Mouse (Mus musculus): ENCODE results near the gene Sh3bgr.

Gene Sh3bgr

DNA sequence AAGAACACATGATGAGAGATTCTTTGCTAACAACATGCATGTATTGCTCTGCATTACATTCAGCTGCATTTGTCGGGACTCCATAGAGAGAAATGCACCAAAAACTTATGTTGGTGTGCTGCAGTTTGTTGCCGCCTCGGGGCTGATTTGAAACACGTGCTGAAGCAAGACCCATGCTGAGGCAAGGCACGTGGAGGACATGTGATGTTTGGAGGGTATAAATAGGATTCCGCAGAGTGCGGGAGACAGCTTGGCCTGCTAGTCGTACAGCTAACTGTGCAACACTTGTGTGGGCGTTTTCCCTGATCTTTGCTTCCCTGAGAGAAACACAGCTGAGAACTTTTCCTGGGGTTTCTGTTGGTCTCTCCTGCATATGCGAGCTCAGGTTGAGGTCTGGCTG is 9.5 kb downstream of the Sh3bgr start:
- DNase-seq (ENCODE audit: inconsistent ontology term): no peak

DNA sequence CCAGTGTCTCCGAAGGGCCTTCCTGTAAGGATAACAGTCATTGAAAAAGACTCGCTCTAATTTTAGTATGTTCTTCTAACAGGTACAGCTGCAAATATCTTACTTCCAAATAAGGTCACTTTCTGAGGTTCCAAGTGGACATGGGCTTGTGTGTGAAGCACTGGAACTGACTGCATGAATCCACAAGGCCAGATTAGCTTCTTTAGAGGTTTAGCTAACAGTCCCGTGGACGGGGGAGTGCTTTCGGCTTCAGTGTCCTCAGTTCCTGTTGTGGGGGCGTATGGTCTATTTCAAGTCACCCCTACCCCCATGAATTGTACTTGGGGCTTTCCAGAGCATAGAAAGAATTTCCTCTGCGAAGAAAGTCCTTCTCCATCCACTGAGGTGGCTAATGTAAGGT is 10.6 kb downstream of the Sh3bgr start:
- DNase-seq (ENCODE audit: inconsistent ontology term): no peak

DNA sequence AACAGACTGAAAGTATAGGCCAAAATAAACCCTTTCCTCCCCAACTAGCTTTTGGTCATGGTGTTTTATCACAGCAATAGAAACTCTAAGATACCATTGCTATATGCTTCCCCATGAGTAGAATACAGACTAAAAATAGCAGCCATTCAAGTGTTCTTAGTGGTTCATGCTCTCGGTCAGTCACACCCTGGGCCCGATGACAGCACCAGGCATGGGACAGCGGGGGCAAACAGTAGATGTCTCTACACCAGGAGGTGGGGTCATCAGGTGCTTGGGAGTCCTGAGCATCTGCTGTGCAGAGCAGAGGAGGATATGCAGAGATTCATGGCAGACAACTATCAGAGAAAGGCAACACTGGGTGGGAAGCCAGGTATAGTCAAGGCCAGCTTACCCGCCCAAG is 12.8 kb downstream of the Sh3bgr start:
- no peak for DNase-seq (ENCODE audit: inconsistent ontology term)

DNA sequence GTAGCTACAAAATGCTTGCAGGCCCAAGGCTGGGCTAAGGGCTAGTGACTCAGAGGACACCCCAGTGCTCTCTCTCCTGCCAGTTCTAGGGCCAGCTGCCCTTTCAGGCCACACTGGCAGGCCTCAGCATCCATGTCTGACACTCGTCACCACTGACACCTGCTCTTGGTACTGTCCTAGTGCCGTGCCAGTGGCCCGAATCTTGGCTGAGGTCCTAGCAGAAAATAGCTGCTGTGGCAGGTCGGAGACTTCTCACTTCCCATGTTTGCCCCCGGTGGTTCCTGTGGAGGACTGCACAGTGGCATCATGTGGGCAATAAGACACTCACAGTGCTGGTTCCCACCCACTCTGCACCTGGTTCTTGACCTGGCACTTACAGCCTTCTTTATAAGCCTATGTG is 21.2 kb downstream of the Sh3bgr start:
- no peak for DNase-seq (ENCODE audit: inconsistent ontology term)

DNA sequence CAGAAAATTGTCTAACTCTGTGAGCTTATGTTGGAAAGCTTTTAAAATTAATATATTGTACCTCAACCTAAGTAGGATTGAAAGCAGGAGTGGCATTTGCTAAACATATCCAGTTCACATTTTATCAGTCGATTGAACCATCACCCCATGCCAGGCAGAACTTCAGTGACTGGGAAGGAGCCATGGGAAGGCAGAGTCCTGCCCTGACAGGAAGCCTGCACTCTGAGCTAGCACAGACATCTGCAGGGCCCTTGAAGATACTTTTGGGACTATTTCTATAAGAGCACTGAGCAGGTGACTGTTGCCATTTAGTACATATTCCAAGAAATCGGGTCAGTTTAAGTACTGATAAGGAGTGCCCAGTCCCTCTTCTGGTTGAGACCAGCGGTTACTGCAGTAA is 21.7 kb downstream of the Sh3bgr start:
- DNase-seq (ENCODE audit: inconsistent ontology term): no peak

DNA sequence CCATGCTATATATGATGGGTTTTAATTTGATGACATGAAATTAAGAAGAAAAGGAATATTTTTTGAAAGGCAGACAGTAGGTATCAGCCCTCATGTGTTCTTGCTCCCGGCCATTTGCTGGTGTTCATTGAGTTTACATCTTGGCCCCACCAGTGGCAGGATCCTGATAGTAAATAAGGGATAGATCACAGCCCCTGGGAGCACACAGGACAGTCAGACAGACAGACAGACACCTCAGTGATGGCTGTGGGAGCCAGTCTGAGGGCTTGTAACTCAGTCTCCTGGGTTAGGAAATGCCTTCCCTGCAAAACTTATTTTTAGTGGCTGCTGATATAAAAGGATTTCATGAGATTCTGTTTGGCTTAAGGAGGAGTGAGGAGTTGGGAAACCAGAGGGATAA is 22.2 kb downstream of the Sh3bgr start:
- DNase-seq (ENCODE audit: inconsistent ontology term): no peak

DNA sequence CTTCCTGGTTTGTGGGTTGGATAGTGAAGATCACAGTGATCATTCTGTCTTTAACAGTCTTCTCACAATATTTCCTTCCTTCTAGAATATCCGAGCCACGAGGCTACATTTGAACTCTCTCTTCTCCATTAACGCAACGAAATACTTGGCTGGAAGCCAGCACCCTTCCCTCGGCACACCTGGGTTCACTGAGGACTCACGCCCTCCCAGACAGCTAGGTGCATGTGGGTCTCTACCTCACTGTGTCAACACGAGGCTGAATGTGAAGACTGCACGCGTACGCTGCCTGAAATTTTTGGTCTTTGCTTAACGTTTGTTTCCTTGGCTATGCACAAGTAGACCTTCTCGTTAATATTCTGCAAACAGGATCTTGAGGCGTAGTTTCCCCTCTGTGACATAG is 28.2 kb downstream of the Sh3bgr start:
- no peak for DNase-seq (ENCODE audit: inconsistent ontology term)

DNA sequence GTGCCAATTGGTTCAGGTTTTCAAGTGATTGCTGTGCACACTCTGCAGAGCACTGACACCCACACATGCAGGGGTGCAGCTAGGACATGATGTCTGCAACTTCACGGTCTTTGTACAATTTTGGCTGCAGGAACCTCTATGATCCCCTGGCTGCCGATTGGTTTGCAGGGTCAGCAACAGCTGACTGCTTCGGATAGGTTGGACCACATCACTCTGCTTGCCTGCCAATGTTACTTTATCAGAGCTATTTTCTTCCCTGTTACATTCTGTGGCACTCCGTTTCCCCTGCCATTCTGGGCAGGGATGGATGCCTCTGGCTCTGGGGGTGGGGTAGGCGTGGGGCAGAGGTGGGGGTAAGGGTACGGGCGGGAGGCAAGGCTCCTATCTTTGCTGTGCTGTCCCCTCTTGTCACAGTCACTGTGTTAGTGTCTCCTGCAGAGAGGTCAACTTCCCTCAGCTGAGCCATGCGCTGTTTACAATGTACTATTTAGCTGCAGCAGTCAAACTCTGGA is 28.9 kb downstream of the Sh3bgr start:
- no peak for DNase-seq (ENCODE audit: inconsistent ontology term)

DNA sequence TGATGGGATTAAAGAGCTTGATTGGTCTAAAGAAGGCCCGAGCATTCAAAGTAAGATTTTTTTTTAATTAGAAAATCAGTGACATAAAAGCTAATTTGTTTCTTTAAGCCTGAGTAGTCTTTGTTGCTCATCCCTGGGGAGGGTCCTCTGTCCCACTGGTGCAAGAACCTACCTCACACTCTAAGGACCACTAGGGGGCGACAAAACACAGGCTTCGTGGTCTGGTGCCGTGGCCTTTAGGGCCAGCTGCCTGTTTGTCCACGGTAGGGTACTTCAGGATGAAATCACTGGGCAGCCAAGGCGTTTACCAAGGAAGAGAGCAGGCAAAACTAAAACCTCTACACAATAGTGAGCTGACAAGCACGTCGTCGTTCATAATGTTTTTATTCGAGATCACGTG is 30.2 kb downstream of the Sh3bgr start:
- DNase-seq (ENCODE audit: inconsistent ontology term): peak; percentile 55

DNA sequence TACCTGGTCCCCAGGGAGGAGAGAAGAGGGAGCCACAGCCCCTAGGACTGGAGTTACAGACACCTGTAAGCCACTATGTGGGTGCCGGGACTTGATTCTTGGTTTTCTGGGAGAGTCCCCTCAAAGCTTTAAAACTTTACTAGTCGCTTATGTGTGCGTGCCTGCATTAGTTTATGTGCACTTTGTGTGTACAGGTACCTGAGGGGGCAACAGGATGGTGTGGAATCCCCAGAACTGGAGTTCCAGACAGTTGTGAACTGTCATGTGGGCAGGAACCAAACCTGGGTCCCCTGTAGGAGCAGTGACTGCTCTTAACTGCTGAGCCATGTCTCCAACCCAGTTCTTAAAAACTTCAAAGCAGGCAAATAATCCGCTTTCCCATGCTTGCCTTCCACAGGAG is 31.0 kb downstream of the Sh3bgr start:
- DNase-seq (ENCODE audit: inconsistent ontology term): no peak

DNA sequence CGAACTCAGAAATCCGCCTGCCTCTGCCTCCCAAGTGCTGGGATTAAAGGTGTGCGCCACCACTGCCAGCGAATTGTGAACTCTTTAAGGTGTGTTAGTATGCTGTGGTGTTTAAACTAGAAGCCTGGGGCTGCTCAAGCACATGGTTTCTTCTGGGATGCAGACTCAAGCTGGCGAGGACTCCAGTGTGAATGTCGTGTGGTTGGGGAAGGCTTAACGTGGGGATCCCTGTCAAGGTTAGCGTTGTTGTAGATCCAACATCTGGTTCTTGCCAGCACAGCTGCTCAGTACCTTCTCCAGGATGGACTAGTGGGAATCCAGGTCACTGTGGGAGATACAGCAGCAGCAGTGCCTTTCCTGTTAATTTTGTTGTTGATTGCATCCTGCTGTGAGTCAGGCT is 31.7 kb downstream of the Sh3bgr start:
- DNase-seq (ENCODE audit: inconsistent ontology term): no peak

DNA sequence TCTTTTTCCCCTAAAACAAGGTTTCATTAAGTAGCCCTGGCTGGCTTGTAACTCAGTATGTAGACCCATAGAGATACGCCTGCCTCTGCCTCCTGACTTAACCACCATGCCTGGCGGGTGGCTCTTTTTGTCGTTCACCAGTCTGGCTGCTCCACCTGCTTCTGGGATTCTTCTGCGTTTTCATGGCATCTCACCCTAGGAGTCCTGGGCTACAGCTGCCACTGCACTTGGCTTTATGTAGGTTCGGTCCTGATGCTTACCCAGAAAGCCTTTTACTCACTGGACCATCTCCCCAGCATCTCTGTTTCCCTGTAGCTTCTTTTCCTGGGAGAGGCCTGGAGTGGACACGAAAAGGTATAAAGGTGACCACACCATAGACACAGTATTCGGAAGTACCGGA is 33.7 kb downstream of the Sh3bgr start:
- no peak for DNase-seq (ENCODE audit: inconsistent ontology term)

DNA sequence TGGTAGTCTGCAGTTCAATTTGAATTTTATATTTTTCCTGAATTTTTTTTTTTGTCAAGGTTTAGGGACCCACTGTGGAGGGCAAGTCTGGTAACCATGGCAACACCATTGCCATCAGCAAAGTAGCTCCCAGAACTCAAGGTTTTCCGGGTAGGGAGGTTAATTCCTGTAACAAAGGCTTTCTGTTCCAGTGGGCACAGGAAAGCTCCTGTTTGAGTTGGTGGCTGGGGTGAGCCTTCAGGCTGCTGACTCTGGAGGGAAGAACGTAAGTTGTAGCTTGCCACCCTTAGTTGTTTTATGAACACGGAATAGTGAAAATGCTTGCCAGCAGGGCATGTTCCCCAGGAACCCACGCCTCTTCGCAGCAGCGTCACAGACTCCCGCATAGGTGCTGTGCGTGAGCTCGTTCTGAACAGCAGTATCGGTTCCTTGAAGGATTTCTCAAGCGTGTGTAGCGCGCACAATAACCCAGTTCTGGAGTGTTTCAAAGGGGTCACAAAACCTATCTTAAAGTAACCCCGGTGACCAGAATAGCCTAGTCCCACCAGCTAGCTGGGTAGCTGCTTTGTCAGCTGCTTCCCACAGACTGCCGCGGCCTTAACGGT is 35.2 kb downstream of the Sh3bgr start, which contains the start of gene B3galt5:
Gene B3galt5, plus strand, starts transcription at position 436 of the 605 bp plus-strand sequence.
- DNase-seq (ENCODE audit: inconsistent ontology term): no peak

DNA sequence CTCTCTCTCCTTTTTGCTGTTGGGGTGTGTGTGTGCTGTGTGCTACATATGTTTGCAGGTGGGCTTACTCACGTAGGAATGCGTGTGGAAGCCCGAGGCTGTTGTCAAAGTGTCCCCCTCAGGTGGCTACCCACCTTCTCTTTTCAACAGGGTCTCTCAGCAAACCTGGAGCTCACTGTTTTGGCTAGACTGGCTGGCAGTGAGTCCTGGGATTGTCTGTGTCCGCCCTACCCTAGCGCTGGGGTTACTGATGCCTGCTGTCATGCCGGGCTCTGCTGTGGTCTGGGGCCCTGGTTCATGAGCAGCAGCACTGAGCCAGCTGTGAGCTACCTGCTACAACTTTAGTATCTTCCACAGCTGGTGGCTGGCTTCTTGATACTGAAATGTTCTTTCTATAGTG is 44.2 kb downstream of the Sh3bgr start:
- DNase-seq (ENCODE audit: inconsistent ontology term): no peak

DNA sequence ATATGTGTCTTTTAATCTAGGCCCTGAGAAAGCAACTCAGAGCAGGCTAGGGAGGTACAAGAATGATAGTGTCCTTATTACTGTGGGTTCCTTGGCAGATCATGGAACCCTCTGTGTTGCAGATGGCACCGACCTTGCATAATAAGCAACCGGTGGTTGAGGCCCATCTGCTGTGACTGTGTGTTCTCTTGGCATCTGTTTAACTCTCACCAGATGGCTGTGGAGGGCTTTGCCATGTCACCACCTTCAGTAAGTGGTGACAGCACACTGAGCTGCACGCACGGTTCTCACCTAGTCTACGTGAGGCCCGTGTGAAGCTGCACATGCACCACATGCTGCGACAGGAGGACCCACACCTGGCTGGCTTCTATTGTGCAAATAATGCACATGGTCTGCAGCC is 49.4 kb downstream of the Sh3bgr start:
- DNase-seq (ENCODE audit: inconsistent ontology term): no peak

DNA sequence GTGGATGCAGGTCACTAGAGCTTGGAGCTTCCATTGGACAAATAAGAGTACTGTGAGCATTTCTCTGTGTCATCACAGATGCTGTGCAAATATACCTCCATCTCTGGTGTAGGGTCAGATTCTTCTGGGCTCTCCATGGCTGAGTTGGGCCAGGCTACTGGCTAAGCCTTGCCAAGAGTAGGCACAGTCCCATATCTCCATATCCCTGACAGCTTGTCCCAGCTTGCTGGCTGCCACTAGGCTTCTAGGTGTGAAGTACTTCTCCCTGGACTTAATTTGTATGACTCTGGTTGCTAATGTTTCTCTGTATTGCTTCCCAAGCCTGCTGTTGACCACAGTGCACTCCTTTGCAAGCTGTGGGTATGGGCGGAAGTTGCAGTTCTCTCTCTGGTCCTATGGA is 51.9 kb downstream of the Sh3bgr start:
- DNase-seq (ENCODE audit: inconsistent ontology term): no peak

DNA sequence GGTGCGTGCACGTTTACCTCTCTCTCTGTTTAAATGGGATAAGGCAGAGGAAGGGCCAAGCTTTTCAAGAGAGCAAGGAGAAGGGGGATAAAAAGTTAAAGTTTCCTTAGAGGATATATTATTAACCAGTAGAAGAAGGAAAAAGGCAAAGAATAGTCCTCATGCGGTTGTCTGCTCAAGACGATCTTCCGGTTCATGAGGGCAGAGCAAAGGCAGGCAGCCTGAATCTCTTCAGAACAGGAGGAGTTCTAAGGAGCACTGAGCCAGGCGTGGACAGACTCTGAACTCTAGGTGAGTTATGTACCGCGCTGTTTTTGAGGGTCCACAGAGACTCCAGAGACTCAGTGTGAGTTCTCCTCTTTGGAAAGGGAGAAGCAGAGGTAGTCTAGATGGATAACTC is 58.2 kb downstream of the Sh3bgr start:
- DNase-seq (ENCODE audit: inconsistent ontology term): no peak

DNA sequence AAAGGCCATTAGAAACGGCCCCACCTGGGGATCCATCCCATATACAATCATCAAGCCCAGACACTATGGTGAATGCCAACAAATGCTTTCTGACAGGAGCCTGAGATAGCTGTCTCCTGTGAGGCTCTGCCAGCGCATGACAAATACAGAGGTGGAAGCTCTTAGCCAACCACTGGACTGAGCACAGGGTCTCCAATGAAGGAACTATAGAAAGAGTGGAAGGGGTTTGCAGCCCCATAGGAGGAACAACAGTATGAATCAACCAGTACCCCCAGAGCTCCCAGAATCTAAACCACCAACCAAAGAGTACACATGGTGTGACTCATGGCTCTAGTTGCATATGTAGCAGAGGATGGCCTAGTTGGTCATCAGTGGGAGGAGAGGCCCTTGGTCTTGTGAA is 71.5 kb downstream of the Sh3bgr start:
- no peak for DNase-seq (ENCODE audit: inconsistent ontology term)

DNA sequence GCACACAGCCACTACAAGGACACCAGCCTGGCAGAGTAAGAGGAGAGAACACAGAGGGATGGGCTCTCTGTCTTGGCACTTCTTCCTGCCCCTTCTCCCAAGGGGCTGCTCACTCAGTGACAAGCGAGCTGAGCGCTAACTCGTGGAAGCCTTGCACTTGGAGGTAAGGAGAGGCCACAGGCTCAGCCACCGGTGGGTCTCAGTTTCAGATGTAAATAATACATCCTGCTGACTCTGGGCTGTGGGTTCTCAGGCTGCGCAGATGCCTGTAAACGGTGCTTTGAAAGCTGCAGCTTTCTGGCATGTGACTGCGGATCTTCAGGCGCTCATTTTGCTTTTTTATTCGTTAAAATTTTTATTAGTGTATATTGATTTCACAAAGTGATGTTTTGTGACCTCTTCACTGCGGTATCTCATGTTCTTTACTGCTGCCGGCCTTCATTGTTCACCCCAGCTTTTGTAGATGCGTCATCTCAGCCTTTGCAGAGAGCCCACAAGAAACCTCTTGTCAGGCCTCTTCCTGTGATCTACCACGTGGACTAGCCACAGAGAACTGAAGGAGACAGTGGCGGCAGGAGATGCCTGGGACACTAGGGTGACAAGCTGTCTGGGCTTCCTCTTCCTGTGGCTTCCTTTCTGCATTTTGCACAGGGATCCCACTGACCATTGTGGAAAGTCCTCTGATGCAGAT is 72.8 kb downstream of the Sh3bgr start:
- no peak for DNase-seq (ENCODE audit: inconsistent ontology term)

DNA sequence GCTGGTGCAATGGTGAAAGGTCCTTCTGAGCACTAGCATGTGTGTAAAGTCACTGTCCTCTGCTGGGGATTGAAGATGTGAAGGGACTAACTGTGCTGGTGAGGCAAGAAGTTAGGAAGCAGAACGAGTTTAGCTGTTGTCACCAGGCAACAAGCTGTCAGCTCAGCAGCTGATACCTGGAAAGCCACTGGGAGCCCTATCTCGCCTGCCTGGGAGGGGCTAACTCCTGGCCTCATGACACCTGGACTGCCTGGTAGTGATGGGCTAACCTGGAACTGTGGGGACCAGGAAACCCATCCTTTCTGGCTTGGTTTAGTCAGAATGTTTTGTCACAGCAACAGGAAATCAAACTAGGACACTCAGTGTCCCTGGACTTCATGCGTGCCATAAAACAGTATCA is 76.3 kb downstream of the Sh3bgr start:
- DNase-seq (ENCODE audit: inconsistent ontology term): no peak
